Mouse (Mus musculus) E14TG2a.4 (cell line): ENCODE measurements around the gene Tmem190.
"Not testable (repeated sequence)": the region's sequence is repeated elsewhere in the genome, so short reads cannot be mapped to it uniquely, and the experiment has no call there.

ENCODE experiments used
- H3K27me3 ChIP-seq: 2 replicates; pipeline ENCODE4 v1.6.1; 2014; ENCODE audit warnings: low read length, control low read depth; ENCODE audit not compliant: insufficient read depth
- H3K36me3 ChIP-seq: 2 replicates; pipeline ENCODE4 v1.6.1; 2014; ENCODE audit warnings: low read length, control low read depth; ENCODE audit not compliant: insufficient read depth
- H3K4me1 ChIP-seq: replicated peaks from 2 replicates; pipeline ENCODE4 v1.6.1; 2014; ENCODE audit warnings: low read depth, low read length, control low read depth
- H3K4me3 ChIP-seq: replicated peaks from 2 replicates; pipeline ENCODE4 v1.5.1; 2014; ENCODE audit warnings: mild to moderate bottlenecking, low read length
- H3K9me3 ChIP-seq: 2 replicates; pipeline ENCODE4 v1.6.1; 2014; ENCODE audit warnings: low read length, control low read depth
- CTCF ChIP-seq: conservative IDR thresholded peaks from 2 replicates; pipeline ENCODE4 v1.5.1; 2014; ENCODE audit warnings: low read length
- NANOG ChIP-seq: IDR thresholded peaks from 2 replicates; pipeline ENCODE4 v1.6.1; 2014; ENCODE audit warnings: borderline replicate concordance, low read length, mixed read lengths
- POU5F1 ChIP-seq: IDR thresholded peaks from 2 replicates; pipeline ENCODE4 v1.6.1; 2014; ENCODE audit warnings: low read length, borderline replicate concordance

Gene Tmem190

DNA sequence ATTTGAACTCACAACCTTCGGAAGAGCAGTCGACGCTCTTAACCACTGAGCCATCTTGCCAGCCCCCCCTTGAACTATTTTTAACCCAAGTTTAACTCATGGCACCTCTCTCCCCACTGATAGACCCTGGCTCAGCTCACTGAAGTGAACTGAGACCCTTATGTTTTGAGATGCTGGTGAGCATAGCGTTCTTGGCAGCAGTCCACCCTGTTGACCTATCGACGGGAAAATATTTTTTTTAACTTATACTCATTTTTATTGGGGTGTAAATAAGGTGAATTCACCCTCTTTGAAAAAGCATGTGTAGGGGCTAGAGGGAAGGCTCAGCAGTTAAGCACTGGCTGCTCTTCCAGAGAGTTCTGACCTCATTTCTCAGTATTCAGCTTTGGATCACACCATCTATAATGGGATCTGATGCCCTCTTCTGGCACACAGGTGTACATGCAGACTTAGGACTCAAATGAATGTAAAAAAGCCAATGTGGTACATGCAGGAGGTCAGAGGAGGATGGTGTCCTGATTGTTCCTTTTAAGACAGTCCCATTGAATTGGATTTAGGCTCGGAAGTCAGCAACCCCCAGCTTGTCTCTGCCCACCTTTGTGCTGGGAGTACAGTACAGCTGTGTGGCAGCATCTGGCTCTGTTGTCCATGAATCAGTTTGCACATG, 13.2 kb downstream of the Tmem190 start:
- no peaks in the 10 kb centered on the region for H3K27me3 ChIP-seq
- no peak overlapping the region for H3K4me3 ChIP-seq
- H3K4me1 ChIP-seq: peaks cover 39% of the 10 kb centered on the region
- no peaks in the 10 kb centered on the region for H3K9me3 ChIP-seq
- TF ChIP-seq CTCF: peak; percentile 43; the same call in 1 of the 2 replicates
- no peak for TF ChIP-seq POU5F1
- H3K36me3 ChIP-seq: peaks cover 56% of the 10 kb centered on the region

DNA sequence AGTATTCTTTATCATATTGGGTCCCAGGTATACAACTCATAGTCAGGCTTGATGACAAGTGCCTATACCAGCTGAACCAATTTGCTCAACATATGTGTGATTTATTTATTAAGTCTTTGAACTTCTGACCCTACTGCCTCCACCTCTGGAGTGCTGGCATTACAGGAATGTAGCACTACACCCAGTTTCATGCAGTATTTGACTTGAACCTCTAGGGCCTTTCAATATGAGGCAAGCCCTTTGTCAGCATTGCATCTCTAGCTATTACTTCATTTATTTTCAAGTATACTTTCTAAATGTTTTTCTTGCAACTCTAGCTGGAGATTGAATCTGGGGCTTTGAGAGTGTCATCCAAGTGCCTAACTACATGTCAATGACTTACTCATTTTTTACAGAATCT, 19.5 kb downstream of the Tmem190 start:
- Histone ChIP-seq H3K36me3 (peaks cover 62% of the 10 kb centered on the region), H3K4me3 (no peak overlapping the region), H3K4me1 (peaks cover 26% of the 10 kb centered on the region), H3K9me3 (no peaks in the 10 kb centered on the region), H3K27me3 (no peaks in the 10 kb centered on the region)
- TF ChIP-seq CTCF (no peak), NANOG (no peak), POU5F1 (no peak)

DNA sequence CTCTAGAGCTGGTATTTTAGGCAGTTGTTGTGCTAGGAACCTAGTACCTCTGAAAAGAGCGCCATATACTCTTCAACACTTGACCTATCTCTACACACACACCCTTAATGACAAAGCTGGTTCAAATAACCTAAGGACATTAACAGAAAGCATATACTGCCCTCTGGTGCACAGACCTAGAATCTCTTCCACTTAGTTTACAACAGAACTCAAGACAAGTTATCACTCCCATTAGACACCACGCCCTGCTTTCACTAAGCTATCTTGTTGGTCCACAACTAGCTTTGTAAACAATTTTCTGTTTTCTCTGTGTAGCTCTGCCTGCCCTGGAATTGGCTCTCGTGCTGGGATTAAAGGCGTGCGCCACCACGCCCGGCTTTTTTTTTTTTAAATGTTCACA, 24.0 kb downstream of the Tmem190 start:
- Histone ChIP-seq H3K4me3 (no peak overlapping the region), H3K27me3 (no peaks in the 10 kb centered on the region), H3K36me3 (peaks cover 84% of the 10 kb centered on the region), H3K4me1 (peaks cover 58% of the 10 kb centered on the region), H3K9me3 (no peaks in the 10 kb centered on the region)
- TF ChIP-seq POU5F1 (no peak), CTCF (peak; percentile 63)

DNA sequence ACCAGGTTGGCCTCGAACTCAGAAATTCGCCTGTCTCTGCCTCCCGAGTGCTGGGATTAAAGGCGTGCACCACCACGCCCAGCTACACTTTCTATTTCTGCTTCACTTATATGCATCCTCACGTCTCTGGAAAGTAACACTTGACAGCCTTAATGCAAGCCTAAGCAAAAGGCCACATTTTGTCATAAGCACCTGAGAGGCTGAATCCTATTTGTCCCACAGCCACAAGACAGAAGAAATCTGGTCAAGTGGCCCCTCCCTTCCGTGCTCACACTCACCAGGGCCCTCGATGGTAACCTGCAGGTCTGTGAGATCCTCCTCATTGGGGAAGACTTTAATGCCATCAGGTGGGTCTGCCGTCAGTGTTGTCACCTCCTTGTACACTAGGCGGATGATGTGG, 28.4 kb downstream of the Tmem190 start:
- H3K27me3 ChIP-seq, H3K9me3 ChIP-seq: not testable (repeated sequence)
- Histone ChIP-seq H3K4me3 (peak overlapping the region; percentile 100), H3K4me1 (peaks cover 70% of the 10 kb centered on the region), H3K36me3 (peaks cover 72% of the 10 kb centered on the region)

DNA sequence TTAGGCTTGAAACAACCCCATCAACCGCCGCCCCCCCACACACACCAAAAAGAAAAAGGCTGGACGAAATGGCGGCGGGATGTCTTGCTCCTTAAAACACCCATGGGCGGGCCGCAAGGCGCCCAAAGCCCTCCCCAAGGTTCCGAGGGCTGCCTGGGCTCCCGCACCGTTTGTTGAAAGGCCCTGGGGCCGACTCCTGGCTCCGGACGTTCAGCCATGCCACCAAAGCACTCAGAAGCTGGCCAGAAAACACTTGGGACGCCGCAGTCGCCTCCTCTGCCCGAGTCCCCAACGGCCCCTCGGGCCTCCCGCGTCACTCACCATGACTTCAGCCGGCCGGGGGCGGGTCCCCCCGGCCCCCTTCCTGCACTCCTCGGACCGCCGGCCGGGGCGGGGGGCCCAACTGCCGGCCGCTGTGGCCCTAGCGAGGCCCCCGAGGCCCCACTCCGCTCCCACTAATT, 29.1 kb downstream of the Tmem190 start:
- TF ChIP-seq CTCF (no peak), POU5F1 (no peak), NANOG (no peak)
- Histone ChIP-seq H3K4me1 (peaks cover 69% of the 10 kb centered on the region), H3K36me3 (peaks cover 64% of the 10 kb centered on the region), H3K27me3 (no peaks in the 10 kb centered on the region), H3K9me3 (no peaks in the 10 kb centered on the region), H3K4me3 (peak overlapping the region; percentile 100)

DNA sequence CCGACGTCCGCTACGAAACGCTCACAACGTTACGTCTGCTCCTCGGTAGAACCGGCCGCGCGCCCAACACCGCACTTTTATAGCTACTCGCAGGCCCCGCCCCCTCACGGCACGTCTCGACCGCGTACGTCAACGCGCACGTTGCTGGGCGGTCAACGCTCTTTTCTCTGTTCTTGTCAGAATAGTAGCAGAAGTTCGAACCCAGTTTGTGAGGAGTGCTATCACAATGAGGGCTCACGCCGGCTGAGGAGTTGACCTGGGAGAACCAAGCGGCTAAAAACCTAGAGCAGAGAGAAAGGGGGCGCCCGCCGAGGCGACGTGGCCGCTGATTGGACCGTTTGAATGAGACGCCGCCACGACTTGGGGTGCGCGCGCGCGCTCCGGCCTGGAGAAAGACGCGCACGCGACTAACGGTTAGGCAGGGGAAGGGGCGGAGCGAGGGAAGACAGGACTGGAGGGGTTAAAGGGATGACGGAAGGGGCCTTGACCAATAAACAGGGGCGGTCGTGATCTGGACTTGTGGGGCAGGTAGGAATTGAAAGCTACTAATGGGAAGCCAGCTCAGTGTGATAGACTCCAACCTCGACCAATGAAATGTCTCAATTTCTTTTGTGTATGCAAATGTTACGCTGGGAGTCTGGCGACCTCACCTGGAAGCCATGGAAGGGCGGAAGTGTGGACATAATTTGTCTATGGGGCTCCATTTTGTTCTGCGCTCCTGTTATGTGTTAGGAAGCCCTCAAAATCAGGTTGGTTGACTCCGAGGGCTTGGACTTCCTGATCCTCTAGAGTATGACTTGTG, 29.8 kb downstream of the Tmem190 start, which contains the start of gene Ube2s:
Gene Ube2s (minus strand): TSS at position 288 of the 802 bp plus-strand sequence.
- H3K36me3 ChIP-seq: peaks cover 58% of the 10 kb centered on the region
- H3K9me3 ChIP-seq: no peaks in the 10 kb centered on the region
- H3K4me1 ChIP-seq: peaks cover 68% of the 10 kb centered on the region
- peak within 1 kb of the TSS; percentile 100 for H3K4me3 ChIP-seq
- H3K27me3 ChIP-seq: no peaks in the 10 kb centered on the region
- TF ChIP-seq NANOG (no peak), CTCF (no peak), POU5F1 (no peak)

DNA sequence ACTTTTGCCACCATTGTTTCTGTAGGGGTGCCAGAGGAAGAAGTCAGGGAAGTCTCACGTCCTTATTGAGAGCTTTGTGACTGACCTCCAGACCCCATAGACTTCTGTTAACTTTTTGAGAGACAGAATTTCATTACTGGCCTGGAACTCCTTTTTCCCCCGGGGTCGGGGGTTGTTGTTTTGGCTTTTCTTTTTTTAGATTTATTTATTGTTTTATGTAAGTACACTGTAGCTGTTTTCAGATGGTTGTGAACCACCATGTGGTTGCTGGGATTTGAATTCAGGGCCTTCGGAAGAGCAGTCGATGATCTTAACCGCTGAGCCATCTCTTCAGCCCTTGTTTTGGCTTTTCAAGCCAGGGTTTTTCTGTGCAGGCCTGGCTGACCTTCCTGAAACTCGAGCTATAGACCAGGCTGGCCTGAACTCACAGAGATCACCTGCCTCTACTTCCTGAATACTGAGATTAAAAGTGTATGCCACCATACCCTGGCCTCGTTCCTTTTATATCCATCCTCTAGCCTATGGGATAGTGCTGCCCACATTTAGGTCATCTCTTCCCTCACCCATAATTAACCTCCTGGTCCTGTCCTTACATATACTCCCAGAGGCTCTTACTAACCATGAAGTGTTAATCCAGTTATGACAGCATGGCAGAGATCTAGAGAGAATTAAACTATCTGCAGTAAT, 30.5 kb downstream of the Tmem190 start:
- Histone ChIP-seq H3K9me3 (no peaks in the 10 kb centered on the region), H3K4me1 (peaks cover 72% of the 10 kb centered on the region), H3K4me3 (peak overlapping the region; percentile 87), H3K36me3 (peaks cover 54% of the 10 kb centered on the region), H3K27me3 (no peaks in the 10 kb centered on the region)
- no peak for TF ChIP-seq POU5F1

DNA sequence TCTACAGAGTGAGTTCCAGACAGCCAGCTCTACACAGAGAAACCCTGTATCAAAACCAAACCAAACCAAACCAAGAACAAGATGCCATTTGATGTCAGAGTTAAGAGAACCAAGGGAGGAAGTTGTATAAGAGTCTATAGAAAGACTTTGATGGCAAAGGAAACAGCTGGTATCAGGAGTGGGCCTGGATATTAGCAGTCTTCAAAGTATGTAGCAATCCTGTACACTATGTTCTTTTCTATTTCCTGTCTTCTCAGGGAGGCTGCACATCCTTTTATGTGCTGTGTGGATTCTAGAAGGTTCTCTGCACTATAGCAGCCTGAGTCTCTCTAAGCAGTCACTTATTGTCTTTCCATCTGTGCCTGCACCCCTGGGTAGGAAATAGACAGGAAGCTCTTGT, 33.8 kb downstream of the Tmem190 start:
- Histone ChIP-seq H3K27me3 (no peaks in the 10 kb centered on the region), H3K36me3 (peaks cover 20% of the 10 kb centered on the region), H3K9me3 (no peaks in the 10 kb centered on the region), H3K4me3 (no peak overlapping the region), H3K4me1 (peaks cover 69% of the 10 kb centered on the region)
- no peak for TF ChIP-seq POU5F1
- TF ChIP-seq CTCF: no peak
- no peak for TF ChIP-seq NANOG
